In genomic region chr10:91171455-91172328, GRCm38 (mm10) we compare ENCODE assay signal across 8 mouse cellular contexts. TPM values are rescaled to one million over a fixed set of nuclear protein-coding genes. Genes with fewer than 3 reads are reported as not detected.
A peak's percentile ranks its signal among the peaks of the same experiment; 100 is the strongest.
DNase-seq lines count a peak whose midpoint lies in the region; ATAC-seq and TF ChIP-seq lines count a peak whose summit lies in the region.

No protein-coding gene starts in this region.

- DNase-seq in ES-E14 (ENCODE audit: low read depth, low spot score) = peak; percentile 80
- DNase-seq in cerebellum, adult 11 months = peak; percentile 95
- DNase-seq in forebrain, embryonic 14.5 days (ENCODE audit: low spot score) = peak; percentile 95
- peak; percentile 97 to 98 for DNase-seq in heart, postnatal 14 days
- peak; percentile 89 to 96 for DNase-seq in layer of hippocampus, adult 18-20 months (ENCODE audit: low spot score in 2 of 2)
- DNase-seq in lung, adult 18-20 months = peak; percentile 92 to 94
- DNase-seq in testis, postnatal 10 days (ENCODE audit: low spot score) = peak; percentile 94

- peak overlapping the region; percentile 86 for H3K27ac ChIP-seq in ES-E14 (ENCODE audit: insufficient read depth, low read depth, low read length, poor library complexity, severe bottlenecking)
- peak overlapping the region; percentile 100 for H3K27ac ChIP-seq in forebrain, embryonic 14.5 days (ENCODE audit: low read depth, low read length)
- peak overlapping the region; percentile 99 for H3K27ac ChIP-seq in neural tube, embryonic 14.5 days (ENCODE audit: low read depth, low read length)

- no peaks in the 10 kb centered on the region for H3K27me3 ChIP-seq in forebrain, embryonic 14.5 days (replicated peaks; ENCODE audit: control insufficient read depth, insufficient read depth, low read length)
- no peaks in the 10 kb centered on the region for H3K27me3 ChIP-seq in neural tube, embryonic 14.5 days (ENCODE audit: control insufficient read depth, insufficient read depth, low read length)

- peaks cover 6 to 7% of the 10 kb centered on the region in 2 experiments; a peak in 2 of 4 replicates for H3K4me1 ChIP-seq in ES-E14 (ENCODE audit: control insufficient read depth in 2 of 2, insufficient read depth in 2 of 2, low read length in 2 of 2, poor library complexity in 1 of 2)
- H3K4me1 ChIP-seq in forebrain, embryonic 14.5 days (ENCODE audit: control insufficient read depth, insufficient read depth, low read length) = peaks cover 14% of the 10 kb centered on the region; the same call in 1 of the 2 replicates
- H3K4me1 ChIP-seq in neural tube, embryonic 14.5 days (ENCODE audit: control insufficient read depth, insufficient read depth, low read length) = peaks cover 20% of the 10 kb centered on the region

- H3K4me3 ChIP-seq in ES-E14 (ENCODE audit: insufficient read depth in 1 of 2, low read depth in 1 of 2, low read length in 2 of 2, poor library complexity in 1 of 2, severe bottlenecking in 1 of 2) = peak overlapping the region; percentile 85 to 94
- peak overlapping the region; percentile 98 for H3K4me3 ChIP-seq in forebrain, embryonic 14.5 days (ENCODE audit: low read depth, low read length)
- H3K4me3 ChIP-seq in neural tube, embryonic 14.5 days (ENCODE audit: low read depth, low read length) = peak overlapping the region; percentile 97

- H3K36me3 ChIP-seq in ES-E14 (ENCODE audit: control insufficient read depth, insufficient read depth, low read length, poor library complexity, severe bottlenecking) = peaks cover 1% of the 10 kb centered on the region; the same call in 1 of the 2 replicates
- H3K36me3 ChIP-seq in forebrain, embryonic 14.5 days (ENCODE audit: control insufficient read depth, insufficient read depth, low read length) = no peaks in the 10 kb centered on the region
- H3K36me3 ChIP-seq in neural tube, embryonic 14.5 days (ENCODE audit: control insufficient read depth, insufficient read depth, low read length) = no peaks in the 10 kb centered on the region

- intact Hi-C loops in heart, postnatal 14 days (cut with DNase I) = loop anchor here (1.0 to 10.0 kb wide), 2 partner anchors 10 to 1843 kb away; partner anchors contain the start of gene Tmpo

- peak; percentile 98 for ATAC-seq in forebrain, embryonic 14.5 days
- peak; percentile 97 for ATAC-seq in neural tube, embryonic 14.5 days (ENCODE audit: low read depth)

- WGBS in forebrain, embryonic 14.5 days = under 1% methylated on average over 57 of the region's 68 CpGs
- WGBS in neural tube, embryonic 14.5 days = under 1% methylated on average over 61 of the region's 68 CpGs

- H3K4me2 ChIP-seq in forebrain, embryonic 14.5 days (ENCODE audit: low read length) = peak overlapping the region; percentile 75
- H3K4me2 ChIP-seq in neural tube, embryonic 14.5 days (ENCODE audit: low read depth, low read length) = peak overlapping the region; percentile 57

- H3K9me3 ChIP-seq in ES-E14 (ENCODE audit: control insufficient read depth, insufficient read depth, low read depth, low read length) = no peaks in the 10 kb centered on the region
- H3K9me3 ChIP-seq in forebrain, embryonic 14.5 days (replicated peaks; ENCODE audit: control insufficient read depth, low read length) = no peaks in the 10 kb centered on the region
- no peaks in the 10 kb centered on the region for H3K9me3 ChIP-seq in neural tube, embryonic 14.5 days (ENCODE audit: control insufficient read depth, low read length)

- peak overlapping the region; percentile 99 for H3K9ac ChIP-seq in ES-E14 (ENCODE audit: insufficient read depth, low read depth, low read length, poor library complexity, severe bottlenecking)
- peak overlapping the region; percentile 99 for H3K9ac ChIP-seq in forebrain, embryonic 14.5 days (ENCODE audit: low read length)
- H3K9ac ChIP-seq in neural tube, embryonic 14.5 days (replicated peaks; ENCODE audit: low read depth, low read length) = peak overlapping the region; percentile 90

- in situ Hi-C loops in ES-E14 (cut with MboI; ENCODE audit: low sequenced_read_pairs in 2 of 2, unreplicated experiment in 2 of 2) = no loop called here

TF ChIP-seq in ES-E14, 5 proteins besides CTCF, POLR2A, EP300 and RAD21:
- TF ChIP-seq ZNF384 (IDR thresholded peaks at IDR 0.05; ENCODE audit: low read depth, low read length) = no peak
- peak; percentile 59; the same call in 1 of the 2 replicates for TF ChIP-seq HCFC1 (IDR thresholded peaks at IDR 0.05; ENCODE audit: borderline replicate concordance, insufficient read depth, low read length)
- TF ChIP-seq CHD2 (IDR thresholded peaks at IDR 0.05; ENCODE audit: low read depth, low read length) = peak; percentile 91

RNA-seq across cellular contexts. Expression of gene Tmpo, which starts 9.4 kb away (rescaled TPM):
- 176 and 189 TPM in 2 replicates for total RNA-seq in ES-E14 (2012; rRNA removed)
- polyA plus RNA-seq in forebrain, embryonic 14.5 days (2014; fragmentation: Nextera tagmentation; extraction: Ambion mirVana) = 157 and 165 TPM in 2 replicates
- total RNA-seq in heart, postnatal 14 days (2021) = 10 to 100 TPM; 54.4 to 60.4 TPM
- total RNA-seq in layer of hippocampus, adult 18-20 months (2021) = 10 to 100 TPM; 40.5 to 41.4 TPM
- 96.1 and 117 TPM in 2 replicates for polyA plus RNA-seq in neural tube, embryonic 14.5 days (2014; fragmentation: Nextera tagmentation; extraction: Ambion mirVana)

RNA-seq across cellular contexts. Expression of gene Slc25a3, which starts 47.8 kb away (rescaled TPM):
- total RNA-seq in ES-E14 (2012; rRNA removed) = 328 and 481 TPM in 2 replicates
- polyA plus RNA-seq in forebrain, embryonic 14.5 days (2014; fragmentation: Nextera tagmentation; extraction: Ambion mirVana) = 489 and 493 TPM in 2 replicates
- total RNA-seq in heart, postnatal 14 days (2021) = 1,000 to 10,000 TPM; 2,379 to 2,461 TPM
- 100 to 1,000 TPM; 505 to 506 TPM for total RNA-seq in layer of hippocampus, adult 18-20 months (2021)
- 653 and 701 TPM in 2 replicates for polyA plus RNA-seq in neural tube, embryonic 14.5 days (2014; fragmentation: Nextera tagmentation; extraction: Ambion mirVana)

Comparison
In these comparisons a context has a peak if more than half of its experiments do, and no peak if none do; other contexts are left out.
1. Peak in every context shown above with its lines: DNase-seq, ATAC-seq, H3K4me3 ChIP-seq and H3K27ac ChIP-seq.